Mouse (Mus musculus) splenic B cell, adult 2 months (primary cell): ENCODE data around the gene Ddx46.
A peak's percentile ranks its signal among the peaks of the same experiment; 100 is the strongest.

Experiments
- DNase-seq: peaks from one replicate; pipeline ENCODE4 v3.0.0-alpha.2; 2011; ENCODE audit warnings: low read depth, low spot score
- H3K27me3 ChIP-seq: 2 replicates; pipeline ENCODE4 v1.6.1; 2012; ENCODE audit warnings: mild to moderate bottlenecking, low read length, moderate library complexity, mixed read lengths; ENCODE audit not compliant: control insufficient read depth, poor library complexity, insufficient read depth, severe bottlenecking
- H3K36me3 ChIP-seq: 2 replicates; pipeline ENCODE4 v1.6.1; 2012; ENCODE audit warnings: mild to moderate bottlenecking, low read length, moderate library complexity, mixed read lengths; ENCODE audit not compliant: control insufficient read depth, poor library complexity, insufficient read depth, severe bottlenecking

Gene Ddx46

DNA sequence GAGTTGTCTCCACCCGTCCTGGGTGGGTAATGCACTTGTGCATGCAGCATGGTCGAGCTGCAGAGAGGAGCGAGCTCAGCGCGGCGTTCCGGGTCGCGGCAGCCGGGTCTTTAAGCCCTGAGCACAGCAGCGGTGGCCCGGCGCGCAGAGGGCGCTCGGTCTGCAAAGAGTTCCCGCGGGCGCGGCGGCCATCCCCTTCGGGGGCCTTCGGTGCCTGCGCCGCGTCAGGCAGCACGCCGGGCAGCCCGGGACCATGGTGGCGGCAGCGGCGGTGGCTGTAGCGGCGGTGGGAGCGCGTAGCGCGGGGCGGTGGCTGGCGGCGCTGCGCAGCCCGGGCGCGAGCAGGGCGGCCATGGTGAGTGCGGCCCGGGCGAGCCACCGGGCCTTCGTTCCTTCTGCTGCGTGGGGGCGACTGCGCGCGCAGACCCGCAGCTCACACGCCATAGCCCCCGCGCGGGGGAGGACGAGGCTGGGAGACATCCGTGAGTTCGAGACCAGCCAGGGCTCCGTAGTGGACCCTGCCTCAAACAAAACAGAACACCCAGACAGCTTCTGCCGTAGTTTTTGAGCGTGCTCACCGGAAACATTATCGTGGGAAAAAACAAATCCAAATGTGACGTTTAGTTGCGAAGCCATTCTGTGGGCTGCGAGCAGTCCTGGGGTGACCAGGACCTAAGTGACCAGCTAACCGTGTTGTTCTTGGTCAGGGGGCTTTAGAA is 92.5 kb downstream of the Ddx46 start, which contains the start of gene Pcbd2:
Pcbd2 (plus strand) TSS at position 249 of the 719 bp plus-strand sequence.
- peak; percentile 86 for DNase-seq
- Histone ChIP-seq H3K27me3 (no peaks in the 10 kb centered on the region), H3K36me3 (no peaks in the 10 kb centered on the region)

GRCm38 (mm10) chr13:55727839-55728238 is 93.0 kb downstream of the Ddx46 start:
- Histone ChIP-seq H3K27me3 (no peaks in the 10 kb centered on the region), H3K36me3 (no peaks in the 10 kb centered on the region)
- peak; percentile 85 for DNase-seq

GRCm38 (mm10) chr13:55730716-55731115 is 95.9 kb downstream of the Ddx46 start:
- Histone ChIP-seq H3K27me3 (no peaks in the 10 kb centered on the region), H3K36me3 (peaks cover 3% of the 10 kb centered on the region; the same call in 1 of the 2 replicates)
- DNase-seq, result no peak
